Mouse (Mus musculus) yolk sac, embryonic 10.5 days (tissue): Measurements from ENCODE around the gene Gm45208.
A peak's percentile ranks its signal among the peaks of the same experiment; 100 is the strongest.

Experiments used
- DNase-seq: peaks from one replicate; pipeline ENCODE4 v3.0.0-alpha.2; 2017; ENCODE audit warnings: low spot score

The Gm45208 gene

DNA sequence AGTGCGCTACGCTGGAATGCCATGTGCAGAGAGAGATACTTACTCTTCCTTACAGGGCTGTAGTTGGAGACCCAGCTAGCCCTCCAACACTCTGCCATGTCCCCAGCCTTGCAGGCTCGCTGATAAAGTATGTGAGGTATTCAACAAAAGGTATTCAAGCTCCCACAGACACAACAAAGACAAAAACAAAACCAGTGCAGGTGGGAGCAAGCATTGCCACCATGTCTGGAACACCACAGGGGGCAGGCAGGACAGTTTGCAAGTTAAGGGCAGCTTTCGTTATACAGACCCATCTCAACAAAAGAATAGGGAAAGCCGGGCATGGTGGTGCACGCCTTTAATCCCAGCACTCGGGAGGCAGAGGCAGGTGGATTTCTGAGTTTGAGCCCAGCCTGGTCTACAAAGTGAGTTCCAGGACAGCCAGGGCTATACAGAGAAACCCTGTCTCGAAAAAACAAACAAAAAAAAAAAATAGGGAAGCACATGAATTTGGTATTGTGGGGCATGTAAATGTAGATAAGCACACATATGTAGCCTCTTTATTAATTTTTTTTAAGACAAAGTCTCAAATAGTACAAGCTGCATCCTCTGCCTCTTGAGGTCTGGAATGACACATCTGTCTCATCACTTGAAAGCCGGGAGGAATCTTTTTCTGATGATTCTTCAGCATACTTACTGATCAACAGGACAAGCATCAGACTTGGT, 53.6 kb downstream of the Gm45208 start:
- no peak for DNase-seq

DNA sequence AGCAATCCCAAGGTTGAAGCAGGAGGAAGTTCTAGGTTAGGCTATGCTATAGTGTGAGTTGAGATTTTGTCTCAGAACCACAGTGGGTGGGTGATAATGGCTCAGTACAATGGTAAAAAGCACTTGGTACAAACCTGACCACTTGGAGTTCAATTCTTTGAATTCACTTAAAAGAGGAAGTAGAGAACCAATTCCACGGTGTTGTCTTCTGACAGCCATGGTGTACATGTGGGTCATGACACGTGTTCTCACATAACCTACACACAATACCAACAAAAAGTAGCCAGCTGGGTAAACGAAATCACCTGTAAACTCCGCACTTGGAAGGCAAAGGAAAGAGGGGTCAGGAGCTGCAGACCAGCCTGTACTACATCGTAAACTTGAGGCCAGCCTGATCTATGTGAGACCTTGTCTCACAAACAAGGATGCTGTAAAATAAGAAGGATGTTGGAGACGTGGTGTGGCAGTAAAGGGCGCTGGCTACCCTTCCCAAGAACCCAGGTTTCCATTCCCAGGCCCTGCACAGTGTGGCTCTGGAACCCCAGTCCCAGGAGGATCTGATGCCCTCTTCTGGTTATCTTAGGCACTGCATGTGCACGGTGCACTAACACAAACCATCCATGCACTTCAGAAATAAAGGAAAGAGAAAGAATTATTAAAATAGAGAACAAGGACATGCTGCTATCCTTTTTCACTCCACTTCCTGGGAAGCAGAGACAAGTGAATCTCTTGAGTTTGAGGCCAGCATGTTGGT, 54.5 kb downstream of the Gm45208 start:
- DNase-seq, result no peak

DNA sequence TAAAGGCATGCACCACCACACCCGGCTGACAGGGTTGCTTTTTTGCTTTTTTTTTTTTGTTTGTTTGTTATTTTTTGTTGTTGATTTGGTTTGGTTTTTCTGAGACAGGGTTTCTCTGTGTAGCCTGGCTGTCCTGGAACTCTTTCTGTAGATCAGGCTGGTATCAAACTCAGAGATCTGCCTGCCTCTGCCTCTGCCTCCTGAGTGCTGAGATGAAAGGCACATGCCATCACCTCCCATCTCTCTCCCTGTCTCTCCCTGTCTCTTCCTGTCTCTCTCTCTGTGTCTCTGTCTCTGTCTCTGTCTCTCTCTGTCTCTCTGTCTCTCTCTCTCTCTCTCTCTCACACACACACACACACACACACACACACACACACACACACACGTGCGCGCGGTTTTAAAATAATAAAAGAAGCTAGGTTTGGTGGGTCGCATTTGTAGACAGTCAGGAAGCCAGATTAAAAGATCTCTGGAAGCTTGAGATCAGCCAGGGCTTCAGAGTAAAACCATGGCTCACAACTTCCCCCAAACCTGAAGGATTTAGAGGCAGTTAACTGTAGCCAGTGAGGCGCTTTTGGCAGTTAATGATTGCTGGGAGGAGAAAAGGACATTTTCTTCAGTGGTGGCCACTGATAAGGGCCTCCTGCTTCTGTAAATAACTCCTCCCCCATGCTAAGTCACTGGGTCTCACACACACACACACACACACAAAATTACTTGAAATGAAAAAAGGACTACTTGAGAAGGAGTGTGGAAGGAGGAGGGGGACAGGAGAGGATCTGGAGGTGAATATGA, 56.6 kb downstream of the Gm45208 start:
- DNase-seq, result peak; percentile 49

DNA sequence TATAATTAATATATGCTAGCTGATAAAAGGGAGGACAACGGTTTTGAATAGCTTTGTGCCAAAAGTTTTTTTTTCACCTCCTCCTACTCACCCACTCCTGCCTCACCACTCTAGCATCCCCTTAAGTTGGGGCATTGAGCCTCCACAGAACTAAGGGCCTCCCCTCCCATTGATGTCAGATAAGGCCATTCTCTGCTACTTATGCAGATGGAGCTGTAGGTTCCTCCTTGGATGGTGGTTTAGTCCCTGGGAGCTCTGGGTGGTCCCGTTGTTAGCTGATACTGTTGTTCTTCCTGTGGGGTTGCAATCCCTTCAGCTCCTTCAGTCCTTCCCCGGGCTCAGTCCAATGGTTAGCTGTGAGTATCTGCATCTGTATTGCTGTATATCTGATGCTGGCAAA, 57.2 kb downstream of the Gm45208 start:
- DNase-seq, result no peak
